Mouse (Mus musculus): ENCODE measurements around the gene Hivep1. TPM values are rescaled to one million over a fixed set of nuclear protein-coding genes. Genes with fewer than 3 reads are reported as not detected.

The Hivep1 gene
- polyA plus RNA-seq, 1 experiment from 2014 or later: 9.7 TPM

DNA sequence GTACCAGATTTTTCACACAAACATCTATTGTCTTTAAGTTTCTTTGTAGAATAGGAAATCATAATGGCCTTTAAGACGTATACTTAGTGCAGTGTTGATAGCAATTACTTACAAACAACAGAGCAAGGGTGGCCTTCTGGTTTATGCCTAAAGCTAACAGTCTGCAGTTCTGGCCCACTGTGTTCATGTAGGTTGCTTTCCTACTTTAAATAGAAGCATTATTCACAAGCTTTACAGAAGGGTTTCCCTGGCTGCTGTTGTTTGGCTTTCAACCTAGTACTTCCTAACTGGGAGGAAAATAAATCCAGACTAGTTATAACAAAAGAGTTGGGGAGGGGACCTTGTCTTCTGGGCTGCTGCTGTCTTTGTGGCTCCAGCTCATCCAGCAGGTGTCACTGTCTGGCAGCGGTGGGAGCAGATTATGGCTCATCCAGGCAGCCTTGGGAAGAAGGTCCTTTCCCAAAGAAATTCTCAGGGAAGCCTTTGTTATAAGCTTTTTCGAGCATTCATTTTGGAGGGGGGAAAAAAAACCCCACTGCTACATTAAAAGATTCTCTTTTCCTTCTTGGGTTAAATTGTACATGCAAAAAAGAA, 123.1 kb downstream of the Hivep1 start:
- no peak for ATAC-seq (ENCODE audit: insufficient number of reproducible peaks, low FRiP score, low TSS enrichment, low read depth)
- Histone ChIP-seq H3K9ac (no peak overlapping the region), H3K4me2 (replicated peaks) (no peak overlapping the region), H3K27ac (replicated peaks) (no peak overlapping the region), H3K4me3 (replicated peaks) (no peak overlapping the region), H3K27me3 (no peaks in the 10 kb centered on the region), H3K36me3 (peaks cover 8% of the 10 kb centered on the region; the same call in 1 of the 2 replicates), H3K4me1 (no peaks in the 10 kb centered on the region), H3K9me3 (replicated peaks) (no peaks in the 10 kb centered on the region)
- 37% methylated on average over 3 of the region's 3 CpGs for WGBS

DNA sequence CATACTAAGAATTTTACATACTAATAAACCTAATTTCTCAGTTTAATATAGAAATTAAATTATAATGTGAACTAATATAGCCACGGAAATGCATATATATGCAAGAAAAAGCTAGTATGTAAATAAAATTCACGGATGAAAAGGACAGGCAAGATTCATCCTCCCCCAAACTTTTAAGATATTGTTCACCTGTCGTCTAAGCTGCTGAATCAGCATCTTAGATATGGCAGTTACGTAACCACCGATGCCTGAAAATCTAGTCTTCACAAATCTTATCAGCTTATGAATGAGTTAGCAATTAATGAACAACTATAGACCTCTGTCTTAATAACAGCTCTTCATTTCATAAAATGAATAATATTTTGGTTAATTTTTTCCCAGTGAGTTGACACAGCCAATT, 130.8 kb downstream of the Hivep1 start:
- no peak overlapping the region for H3K4me3 ChIP-seq (replicated peaks)
- no peaks in the 10 kb centered on the region for H3K4me1 ChIP-seq
- H3K9me3 ChIP-seq (replicated peaks): no peaks in the 10 kb centered on the region
- 83% methylated on average over 5 of the region's 5 CpGs for WGBS
- H3K27ac ChIP-seq (replicated peaks): no peak overlapping the region
- no peak overlapping the region for H3K4me2 ChIP-seq (replicated peaks)
- H3K9ac ChIP-seq: no peak overlapping the region
- no peaks in the 10 kb centered on the region for H3K27me3 ChIP-seq
- no peak for ATAC-seq (ENCODE audit: insufficient number of reproducible peaks, low FRiP score, low TSS enrichment, low read depth)
- H3K36me3 ChIP-seq: peaks cover 21% of the 10 kb centered on the region

DNA sequence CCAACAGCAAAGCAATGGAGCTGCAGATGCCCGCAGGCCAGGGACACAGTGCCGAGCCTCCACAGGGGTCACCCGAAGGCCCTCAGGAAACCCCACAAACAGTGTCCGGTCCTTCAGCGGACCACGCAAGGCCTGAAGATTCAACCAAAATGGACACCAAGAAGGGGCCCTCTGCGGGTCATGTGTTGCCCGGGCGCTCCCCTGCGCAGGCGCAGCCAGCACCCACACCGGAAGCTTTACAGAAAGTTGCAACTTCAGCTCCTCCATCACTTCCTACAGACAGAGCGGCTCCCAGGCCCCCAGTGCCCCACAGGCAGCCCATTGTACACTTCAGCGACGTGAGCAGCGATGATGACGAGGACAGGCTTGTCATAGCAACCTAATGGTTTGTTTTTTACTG, 132.3 kb downstream of the Hivep1 start:
- no peaks in the 10 kb centered on the region for H3K9me3 ChIP-seq (replicated peaks)
- WGBS: 94% methylated on average over 17 of the region's 17 CpGs
- no peak for ATAC-seq (ENCODE audit: insufficient number of reproducible peaks, low FRiP score, low TSS enrichment, low read depth)
- peaks cover 18% of the 10 kb centered on the region for H3K36me3 ChIP-seq
- no peak overlapping the region for H3K4me3 ChIP-seq (replicated peaks)
- no peak overlapping the region for H3K27ac ChIP-seq (replicated peaks)
- no peak overlapping the region for H3K4me2 ChIP-seq (replicated peaks)
- H3K9ac ChIP-seq: no peak overlapping the region
- H3K4me1 ChIP-seq: no peaks in the 10 kb centered on the region
- no peaks in the 10 kb centered on the region for H3K27me3 ChIP-seq

DNA sequence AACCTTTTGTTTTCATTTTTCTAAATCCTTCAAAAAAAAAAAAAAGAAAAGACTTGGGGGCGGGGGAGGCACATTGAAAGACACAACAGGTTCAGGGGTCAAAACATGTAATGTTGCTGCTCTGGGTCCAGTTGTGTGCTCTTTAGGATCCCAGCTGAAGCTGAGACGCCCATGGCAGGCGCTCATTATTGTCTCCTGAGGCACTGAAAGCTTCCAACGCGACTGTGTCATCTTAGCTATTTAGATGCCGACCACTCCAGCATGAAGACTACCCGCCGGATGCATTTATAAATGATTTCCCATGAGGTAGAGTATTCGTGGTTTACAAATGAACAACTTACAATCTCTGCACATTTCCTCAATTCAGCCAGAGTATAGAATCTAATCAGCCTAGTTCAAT, 141.2 kb downstream of the Hivep1 start:
- H3K4me2 ChIP-seq (replicated peaks): no peak overlapping the region
- no peak overlapping the region for H3K9ac ChIP-seq
- H3K4me3 ChIP-seq (replicated peaks): no peak overlapping the region
- WGBS: 14% methylated on average over 9 of the region's 9 CpGs
- no peaks in the 10 kb centered on the region for H3K4me1 ChIP-seq
- no peaks in the 10 kb centered on the region for H3K27me3 ChIP-seq
- no peak overlapping the region for H3K27ac ChIP-seq (replicated peaks)
- ATAC-seq (ENCODE audit: insufficient number of reproducible peaks, low FRiP score, low TSS enrichment, low read depth): no peak
- H3K9me3 ChIP-seq (replicated peaks): no peaks in the 10 kb centered on the region
- no peaks in the 10 kb centered on the region for H3K36me3 ChIP-seq

DNA sequence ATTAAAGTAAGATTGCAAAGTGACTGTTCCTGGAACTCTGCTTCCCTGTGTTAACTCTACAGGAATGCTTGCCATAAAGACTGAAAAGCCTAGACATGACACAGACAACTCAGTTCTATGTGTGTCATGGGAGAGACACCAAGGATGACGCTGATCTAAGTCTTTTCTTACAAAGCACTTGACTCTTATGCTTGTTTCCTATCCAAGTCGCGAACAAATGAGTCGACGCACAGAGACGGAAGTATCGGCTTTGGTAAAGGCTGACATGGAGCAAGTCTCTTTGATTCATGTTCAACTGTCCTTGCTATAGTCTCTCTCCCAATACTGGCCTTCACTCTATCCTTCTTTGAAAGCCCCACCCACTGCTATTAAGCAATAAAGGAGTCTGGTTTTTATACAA, 143.8 kb downstream of the Hivep1 start:
- Histone ChIP-seq H3K36me3 (no peaks in the 10 kb centered on the region), H3K27ac (replicated peaks) (no peak overlapping the region), H3K4me1 (no peaks in the 10 kb centered on the region), H3K4me3 (replicated peaks) (no peak overlapping the region), H3K4me2 (replicated peaks) (no peak overlapping the region), H3K27me3 (no peaks in the 10 kb centered on the region), H3K9ac (no peak overlapping the region), H3K9me3 (replicated peaks) (no peaks in the 10 kb centered on the region)
- ATAC-seq (ENCODE audit: insufficient number of reproducible peaks, low FRiP score, low TSS enrichment, low read depth): no peak
- 89% methylated on average over 7 of the region's 7 CpGs for WGBS

DNA sequence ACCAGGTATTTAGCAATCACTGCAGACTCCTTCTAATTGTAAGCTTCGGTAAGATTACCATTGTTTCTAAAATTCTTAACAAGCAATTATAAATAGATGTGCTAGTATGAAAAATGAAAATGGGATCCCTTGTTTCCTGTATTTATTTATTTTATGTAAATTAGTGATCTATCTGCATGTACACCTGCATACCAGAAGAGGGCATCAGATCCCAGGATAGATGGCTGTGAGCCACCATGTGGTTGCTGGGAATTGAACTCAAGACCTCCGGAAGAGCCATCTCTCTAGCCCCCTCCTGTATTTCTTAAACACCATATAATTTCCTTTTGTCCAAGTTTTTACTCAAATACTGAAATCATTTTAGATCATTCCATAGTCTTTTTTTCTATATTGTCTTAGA, 145.8 kb downstream of the Hivep1 start:
- Histone ChIP-seq H3K4me2 (replicated peaks) (no peak overlapping the region), H3K4me3 (replicated peaks) (no peak overlapping the region), H3K36me3 (no peaks in the 10 kb centered on the region), H3K4me1 (no peaks in the 10 kb centered on the region), H3K27me3 (no peaks in the 10 kb centered on the region), H3K9me3 (replicated peaks) (no peaks in the 10 kb centered on the region), H3K27ac (replicated peaks) (no peak overlapping the region), H3K9ac (no peak overlapping the region)
- 86% methylated on average over 2 of the region's 2 CpGs for WGBS
- no peak for ATAC-seq (ENCODE audit: insufficient number of reproducible peaks, low FRiP score, low TSS enrichment, low read depth)

DNA sequence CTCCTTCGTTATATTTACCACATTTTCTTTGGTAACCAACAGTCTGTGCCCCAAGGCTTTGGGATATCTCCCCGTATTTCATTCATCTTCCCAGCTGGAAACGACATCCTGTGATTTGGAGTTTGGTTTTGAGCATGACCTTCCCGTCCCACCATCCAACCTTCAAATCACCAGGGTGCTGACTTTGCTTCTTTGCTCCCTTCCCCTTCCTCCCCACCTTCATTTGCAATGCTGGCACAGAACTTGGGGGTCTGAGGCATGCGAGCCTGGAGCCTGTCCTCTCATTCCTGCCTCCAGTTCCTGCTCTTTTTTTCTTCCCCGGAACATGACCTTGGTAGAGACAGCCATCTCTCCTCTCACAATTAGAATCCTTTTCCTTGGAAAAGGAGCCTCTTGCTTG, 161.7 kb downstream of the Hivep1 start:
- Histone ChIP-seq H3K4me3 (replicated peaks) (no peak overlapping the region), H3K9me3 (replicated peaks) (no peaks in the 10 kb centered on the region), H3K27me3 (no peaks in the 10 kb centered on the region), H3K27ac (replicated peaks) (no peak overlapping the region), H3K9ac (no peak overlapping the region), H3K36me3 (no peaks in the 10 kb centered on the region), H3K4me2 (replicated peaks) (no peak overlapping the region), H3K4me1 (no peaks in the 10 kb centered on the region)
- 87% methylated on average over 6 of the region's 6 CpGs for WGBS
- ATAC-seq (ENCODE audit: insufficient number of reproducible peaks, low FRiP score, low TSS enrichment, low read depth): no peak

DNA sequence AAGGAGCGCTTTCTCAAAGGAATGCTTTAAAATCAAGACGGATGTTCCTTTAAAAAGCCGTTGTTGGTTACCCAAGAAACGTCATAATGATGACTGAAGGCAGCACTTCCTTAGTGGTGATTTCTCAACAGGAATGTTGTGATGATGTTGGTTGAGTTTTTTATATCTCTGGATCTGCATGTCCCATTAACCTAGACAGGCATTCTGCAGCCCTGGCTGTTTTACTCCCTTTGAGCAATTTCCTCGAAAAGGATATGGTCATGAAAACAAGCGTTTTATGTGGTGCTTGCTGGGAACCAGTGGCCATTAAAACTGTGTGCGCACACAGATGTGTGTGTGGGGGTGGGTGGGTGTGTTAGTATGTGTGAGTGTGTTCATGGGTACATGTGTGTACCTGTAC, 170.6 kb downstream of the Hivep1 start:
- Histone ChIP-seq H3K27ac (replicated peaks) (no peak overlapping the region), H3K27me3 (no peaks in the 10 kb centered on the region), H3K4me3 (replicated peaks) (no peak overlapping the region), H3K4me2 (replicated peaks) (no peak overlapping the region), H3K9ac (no peak overlapping the region), H3K4me1 (no peaks in the 10 kb centered on the region), H3K9me3 (replicated peaks) (no peaks in the 10 kb centered on the region), H3K36me3 (no peaks in the 10 kb centered on the region)
- ATAC-seq (ENCODE audit: insufficient number of reproducible peaks, low FRiP score, low TSS enrichment, low read depth): no peak
- WGBS: 87% methylated on average over 7 of the region's 7 CpGs

DNA sequence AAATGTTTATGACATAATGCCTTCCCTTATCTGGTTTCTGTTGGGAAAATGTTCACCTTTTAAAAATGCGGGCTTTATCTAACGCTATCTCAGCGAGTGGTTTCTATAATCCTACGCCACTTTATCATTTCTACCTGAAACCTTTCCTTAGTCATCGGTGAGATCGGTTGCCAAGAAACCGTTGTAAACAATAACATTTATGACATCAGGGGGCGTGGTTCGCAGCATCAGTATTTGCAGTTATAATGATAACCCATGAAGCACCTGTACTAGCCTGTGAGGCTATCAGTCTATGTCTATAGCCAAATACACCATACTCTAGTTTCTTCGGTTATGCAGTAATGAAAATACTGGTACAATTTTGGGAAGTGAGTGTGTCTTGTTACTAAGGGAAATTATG, 177.0 kb downstream of the Hivep1 start:
- no peaks in the 10 kb centered on the region for H3K27me3 ChIP-seq
- no peaks in the 10 kb centered on the region for H3K36me3 ChIP-seq
- no peak overlapping the region for H3K27ac ChIP-seq (replicated peaks)
- H3K4me1 ChIP-seq: no peaks in the 10 kb centered on the region
- H3K9ac ChIP-seq: no peak overlapping the region
- no peaks in the 10 kb centered on the region for H3K9me3 ChIP-seq (replicated peaks)
- WGBS: 90% methylated on average over 10 of the region's 10 CpGs
- no peak overlapping the region for H3K4me3 ChIP-seq (replicated peaks)
- H3K4me2 ChIP-seq (replicated peaks): no peak overlapping the region
- ATAC-seq (ENCODE audit: insufficient number of reproducible peaks, low FRiP score, low TSS enrichment, low read depth): no peak

DNA sequence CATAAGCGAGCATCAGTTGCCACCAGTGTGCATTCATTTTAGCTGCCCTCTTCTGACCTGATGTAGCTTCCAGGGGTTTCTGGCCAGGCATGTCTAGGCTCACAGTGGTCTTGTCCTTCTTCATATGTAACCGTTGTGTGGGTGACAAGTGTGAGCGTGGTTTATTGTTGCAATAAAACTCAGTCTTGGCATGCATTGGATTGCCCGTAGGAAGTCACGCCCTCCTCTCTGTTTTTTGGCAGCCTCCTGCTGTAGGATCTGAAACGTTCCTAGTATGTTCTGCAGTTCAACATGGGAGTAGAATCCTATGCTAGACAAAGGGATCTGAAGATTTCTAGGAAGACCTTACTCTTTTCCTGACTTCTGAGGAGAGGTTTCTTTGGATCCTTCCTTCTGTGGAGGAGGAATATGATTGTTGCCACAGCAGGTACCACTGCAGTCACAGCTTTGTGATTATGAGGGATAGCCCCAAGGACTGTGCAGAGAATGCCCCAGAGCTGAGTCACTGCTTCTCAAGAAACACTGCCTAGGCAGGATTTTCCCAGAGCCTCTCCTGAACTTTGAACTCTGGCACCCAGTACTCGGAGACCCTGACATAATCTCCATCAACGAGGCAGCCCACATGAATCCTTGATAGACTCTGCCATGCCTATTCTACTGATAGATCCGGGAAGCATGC, 182.1 kb downstream of the Hivep1 start:
- Histone ChIP-seq H3K4me1 (no peaks in the 10 kb centered on the region), H3K4me3 (replicated peaks) (no peak overlapping the region), H3K36me3 (no peaks in the 10 kb centered on the region), H3K9ac (no peak overlapping the region), H3K27ac (replicated peaks) (no peak overlapping the region), H3K9me3 (replicated peaks) (no peaks in the 10 kb centered on the region), H3K4me2 (replicated peaks) (no peak overlapping the region), H3K27me3 (no peaks in the 10 kb centered on the region)
- no peak for ATAC-seq (ENCODE audit: insufficient number of reproducible peaks, low FRiP score, low TSS enrichment, low read depth)
- 65% methylated on average over 9 of the region's 9 CpGs for WGBS

DNA sequence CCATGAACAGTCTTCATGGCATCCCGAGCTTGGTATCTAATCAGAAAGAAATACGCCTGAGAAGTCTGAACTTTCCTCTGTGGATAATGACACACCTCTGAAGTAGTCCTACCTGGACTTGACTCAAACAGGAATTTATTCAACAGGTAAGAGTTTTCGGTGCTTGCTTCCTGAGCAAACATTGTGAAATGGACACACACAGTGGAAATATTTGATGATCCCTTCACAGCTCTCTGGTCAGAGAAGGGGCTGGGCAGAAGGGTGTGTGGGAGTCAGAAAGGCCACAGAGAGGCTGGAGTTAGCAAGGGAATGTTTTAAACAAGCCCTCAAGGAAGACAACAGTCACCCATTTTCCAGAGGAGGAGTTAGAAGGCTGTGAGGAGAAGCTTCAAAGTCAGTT, 186.7 kb downstream of the Hivep1 start:
- no peak for ATAC-seq (ENCODE audit: insufficient number of reproducible peaks, low FRiP score, low TSS enrichment, low read depth)
- WGBS: 89% methylated on average over 3 of the region's 3 CpGs

DNA sequence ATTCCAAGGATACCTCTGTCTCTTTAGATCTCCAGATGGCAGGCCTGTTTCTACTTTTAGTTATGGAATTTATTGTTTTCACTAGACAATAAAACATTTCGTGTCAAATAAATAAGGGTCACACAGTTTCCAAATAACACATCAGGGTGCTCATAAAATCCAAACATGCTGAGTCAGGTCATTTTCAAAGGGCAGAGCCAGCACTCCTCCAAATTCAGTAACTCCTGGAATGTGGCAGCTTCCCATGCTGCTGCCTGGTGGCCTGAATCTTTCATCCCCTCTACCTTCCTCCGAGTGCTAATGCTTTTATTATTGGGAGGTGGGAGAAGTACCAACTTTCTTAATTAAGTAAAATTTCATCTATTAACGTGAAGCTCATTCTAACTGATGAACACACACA, 190.3 kb downstream of the Hivep1 start:
- WGBS: 47% methylated on average over 3 of the region's 3 CpGs
- Histone ChIP-seq H3K4me2 (replicated peaks) (no peak overlapping the region), H3K4me3 (replicated peaks) (no peak overlapping the region), H3K4me1 (0 out of 2 replicates have a peak, but pooled peaks cover 6% of the 10 kb centered on the region), H3K27me3 (no peaks in the 10 kb centered on the region), H3K36me3 (no peaks in the 10 kb centered on the region), H3K27ac (replicated peaks) (no peak overlapping the region), H3K9me3 (replicated peaks) (no peaks in the 10 kb centered on the region), H3K9ac (no peak overlapping the region)
- no peak for ATAC-seq (ENCODE audit: insufficient number of reproducible peaks, low FRiP score, low TSS enrichment, low read depth)

More for the DNA sequence above, 186.7 kb downstream of the Hivep1 start:
- H3K4me3 ChIP-seq (replicated peaks): no peak overlapping the region
- no peak overlapping the region for H3K27ac ChIP-seq (replicated peaks)
- H3K36me3 ChIP-seq: no peaks in the 10 kb centered on the region
- no peaks in the 10 kb centered on the region for H3K9me3 ChIP-seq (replicated peaks)
- no peaks in the 10 kb centered on the region for H3K27me3 ChIP-seq
- H3K4me2 ChIP-seq (replicated peaks): no peak overlapping the region
- H3K9ac ChIP-seq: no peak overlapping the region
- no peaks in the 10 kb centered on the region for H3K4me1 ChIP-seq

All from embryonic facial prominence, embryonic 15.5 days (tissue).